Mouse (Mus musculus) cortical plate, adult 2 months (tissue): Measurements from ENCODE around the gene Hcrt.

ENCODE experiments used
- CTCF ChIP-seq: fragments of 200-500 bp; IDR thresholded peaks from 2 replicates; pipeline ENCODE4 v1.5.1; 2011; ENCODE audit warnings: mild to moderate bottlenecking, control low read depth, low read length; ENCODE audit not compliant: insufficient read depth; ENCODE audit errors: extremely low read depth
- POLR2A ChIP-seq: fragments of 200-500 bp; IDR thresholded peaks from 2 replicates; pipeline ENCODE4 v1.6.1; 2011; ENCODE audit warnings: mild to moderate bottlenecking, low read length, control low read depth; ENCODE audit not compliant: insufficient read depth; ENCODE audit errors: extremely low read depth

DNA sequence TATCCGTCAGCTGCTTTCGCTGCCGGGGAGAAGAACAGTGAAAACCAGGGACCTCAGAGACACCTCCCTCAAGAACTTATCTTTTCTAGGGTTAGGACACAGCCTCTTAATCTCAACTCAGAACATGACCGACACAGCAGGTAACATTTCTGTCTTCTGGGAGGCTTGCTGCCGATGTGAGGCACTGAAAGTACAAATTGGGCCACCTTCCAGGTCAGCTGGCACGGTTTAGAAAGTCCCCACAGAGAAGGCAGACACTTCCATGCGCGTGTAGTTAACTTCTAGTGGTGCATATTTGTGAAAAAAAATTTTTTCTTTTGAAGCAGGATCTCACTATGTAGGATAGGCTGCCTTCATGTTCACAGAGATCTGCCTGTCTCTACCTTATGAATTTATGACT, 21.6 kb upstream of the Hcrt start:
- TF ChIP-seq CTCF (no peak), POLR2A (no peak)
